Mouse (Mus musculus) intestine, embryonic 16.5 days (tissue): ENCODE results near the gene Polg. TPM values are rescaled to one million over a fixed set of nuclear protein-coding genes. Genes with fewer than 3 reads are reported as not detected.

Experiments
- ATAC-seq: fragments of 200-750 bp; cut with Nextera tagmentation; 2 replicates; pipeline ENCODE4 v1.8.0; 2017; ENCODE audit warnings: moderate TSS enrichment, moderate library complexity
- H3K27ac ChIP-seq: fragments of 300-500 bp; sonication (generic); 2 replicates; pipeline ENCODE4 v1.5.1; 2014; ENCODE audit warnings: mild to moderate bottlenecking, low read length
- H3K27me3 ChIP-seq: fragments of 300-500 bp; sonication (generic); replicated peaks from 2 replicates; pipeline ENCODE4 v1.6.1; 2014; ENCODE audit warnings: low read length, control low read depth, mixed read lengths; ENCODE audit not compliant: control insufficient read depth, insufficient read depth
- H3K36me3 ChIP-seq: fragments of 300-500 bp; sonication (generic); 2 replicates; pipeline ENCODE4 v1.6.1; 2014; ENCODE audit warnings: low read length, control low read depth; ENCODE audit not compliant: control insufficient read depth, insufficient read depth
- H3K4me1 ChIP-seq: fragments of 300-500 bp; sonication (generic); 2 replicates; pipeline ENCODE4 v1.6.1; 2014; ENCODE audit warnings: low read length, control low read depth, mixed read lengths; ENCODE audit not compliant: control insufficient read depth, insufficient read depth
- H3K4me2 ChIP-seq: fragments of 300-500 bp; sonication (generic); 2 replicates; pipeline ENCODE4 v1.6.1; 2014; ENCODE audit warnings: low read depth, low read length, control low read depth
- H3K4me3 ChIP-seq: fragments of 300-500 bp; sonication (generic); 2 replicates; pipeline ENCODE4 v1.5.1; 2014; ENCODE audit warnings: mild to moderate bottlenecking, low read length
- H3K9ac ChIP-seq: fragments of 300-500 bp; sonication (generic); 2 replicates; pipeline ENCODE4 v1.6.1; 2014; ENCODE audit warnings: low read depth, low read length
- H3K9me3 ChIP-seq: fragments of 300-500 bp; sonication (generic); 2 replicates; pipeline ENCODE4 v1.6.1; 2016; ENCODE audit warnings: low read length, control low read depth; ENCODE audit not compliant: control insufficient read depth
- WGBS: fragments of 180-500 bp; shearing (Covaris S2); extraction: QIAGEN DNeasy Blood & Tissue Kit; methylation state at CpG from one replicate; pipeline ENCODE4 v1.1.7; 2014; 5-methylcytosine and 5-hydroxymethylcytosine counted together
- polyA plus RNA-seq: library from polyadenylated mRNA; unstranded; fragments of >200 nt; fragmentation: Nextera tagmentation; extraction: Ambion mirVana; gene quantifications from 2 replicates; pipeline ENCODE4 v1.2.1, GENCODE M21; 2015

Polg gene
- polyA plus RNA-seq, 1 experiment from 2014 or later, result 39.1 TPM

DNA sequence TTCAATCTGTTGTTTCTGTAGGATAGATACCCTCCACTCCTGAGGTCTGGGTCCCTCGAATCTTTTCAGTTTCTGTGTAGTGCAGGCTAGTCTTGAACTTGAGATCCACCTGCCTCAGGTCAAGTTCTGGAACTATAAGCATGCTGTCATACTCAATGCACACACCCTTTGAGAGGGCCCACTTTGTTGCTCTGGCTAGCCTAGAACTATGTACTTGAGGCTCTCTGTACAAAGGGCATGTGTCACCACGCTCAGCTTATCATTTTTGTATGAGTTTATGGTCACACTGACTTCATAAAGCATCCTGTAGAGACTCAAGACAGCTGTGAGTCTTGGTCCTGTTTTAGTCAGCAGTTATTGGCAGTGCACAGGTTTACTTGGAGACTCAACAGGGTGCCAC lies 19.1 kb downstream of the Polg start:
- Histone ChIP-seq H3K27me3 (no peaks in the 10 kb centered on the region), H3K27ac (no peak overlapping the region), H3K4me3 (no peak overlapping the region), H3K4me1 (no peaks in the 10 kb centered on the region), H3K36me3 (peaks cover 9% of the 10 kb centered on the region), H3K4me2 (no peak overlapping the region), H3K9me3 (no peaks in the 10 kb centered on the region), H3K9ac (no peak overlapping the region)
- WGBS, result 78% methylated on average over 2 of the region's 2 CpGs
- ATAC-seq, result peak; percentile 84

GRCm38 (mm10) chr7:79440035-79440434 lies 26.1 kb downstream of the Polg start:
- no peaks in the 10 kb centered on the region for H3K9me3 ChIP-seq
- no peak overlapping the region for H3K4me2 ChIP-seq
- no peak overlapping the region for H3K9ac ChIP-seq
- H3K4me3 ChIP-seq, result no peak overlapping the region
- no peak overlapping the region for H3K27ac ChIP-seq
- H3K36me3 ChIP-seq, result no peaks in the 10 kb centered on the region
- WGBS, result 78% methylated on average over 2 of the region's 2 CpGs
- H3K4me1 ChIP-seq, result no peaks in the 10 kb centered on the region
- ATAC-seq, result no peak
- no peaks in the 10 kb centered on the region for H3K27me3 ChIP-seq

GRCm38 (mm10) chr7:79428243-79428642 lies 37.9 kb downstream of the Polg start:
- 58% methylated on average over 5 of the region's 5 CpGs for WGBS
- ATAC-seq, result no peak
- H3K4me1 ChIP-seq, result no peaks in the 10 kb centered on the region

GRCm38 (mm10) chr7:79425804-79426203 lies 40.4 kb downstream of the Polg start:
- ATAC-seq, result no peak
- H3K36me3 ChIP-seq, result no peaks in the 10 kb centered on the region
- no peaks in the 10 kb centered on the region for H3K27me3 ChIP-seq
- no peak overlapping the region for H3K27ac ChIP-seq
- no peak overlapping the region for H3K9ac ChIP-seq
- H3K9me3 ChIP-seq, result no peaks in the 10 kb centered on the region
- 91% methylated on average over 10 of the region's 10 CpGs for WGBS
- H3K4me2 ChIP-seq, result no peak overlapping the region
- no peak overlapping the region for H3K4me3 ChIP-seq
- H3K4me1 ChIP-seq, result no peaks in the 10 kb centered on the region

More at GRCm38 (mm10) chr7:79428243-79428642, 37.9 kb downstream of the Polg start:
- Histone ChIP-seq H3K36me3 (no peaks in the 10 kb centered on the region), H3K27me3 (no peaks in the 10 kb centered on the region), H3K9me3 (no peaks in the 10 kb centered on the region), H3K4me3 (no peak overlapping the region), H3K9ac (no peak overlapping the region), H3K4me2 (no peak overlapping the region), H3K27ac (no peak overlapping the region)

- H3K27ac ChIP-seq, result no peak overlapping the region
- no peak for ATAC-seq
- H3K4me3 ChIP-seq, result no peak overlapping the region
- no peak overlapping the region for H3K9ac ChIP-seq
- no peaks in the 10 kb centered on the region for H3K27me3 ChIP-seq
- H3K4me2 ChIP-seq, result no peak overlapping the region
- H3K4me1 ChIP-seq, result no peaks in the 10 kb centered on the region
- WGBS, result 89% methylated on average over 10 of the region's 10 CpGs
- H3K36me3 ChIP-seq, result no peaks in the 10 kb centered on the region
- no peaks in the 10 kb centered on the region for H3K9me3 ChIP-seq
These were observed 43.3 kb downstream of the Polg start for GRCm38 (mm10) chr7:79422876-79423275.

DNA sequence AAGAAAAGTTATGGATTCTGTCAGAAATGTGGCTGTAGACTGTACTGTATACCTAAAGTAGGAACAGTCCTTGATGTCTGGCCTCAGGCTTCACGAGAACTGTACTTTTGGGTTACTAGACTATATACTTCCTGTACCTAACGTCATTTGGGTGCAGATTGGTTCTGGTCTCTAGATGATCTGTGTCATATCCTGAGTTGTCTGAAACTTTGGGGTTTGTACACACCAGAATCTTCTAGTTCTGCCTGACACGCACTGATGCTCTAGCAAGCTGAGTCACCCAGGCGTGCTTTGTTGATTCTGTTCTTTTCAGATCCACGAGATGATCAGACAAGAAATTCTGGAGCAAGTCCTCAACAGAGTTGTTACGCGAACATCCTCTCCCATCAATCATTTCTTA lies 46.2 kb downstream of the Polg start:
- Histone ChIP-seq H3K4me2 (no peak overlapping the region), H3K4me1 (no peaks in the 10 kb centered on the region), H3K9me3 (no peaks in the 10 kb centered on the region), H3K36me3 (no peaks in the 10 kb centered on the region), H3K27ac (no peak overlapping the region), H3K27me3 (no peaks in the 10 kb centered on the region), H3K9ac (no peak overlapping the region), H3K4me3 (no peak overlapping the region)
- 89% methylated on average over 7 of the region's 7 CpGs for WGBS
- ATAC-seq, result no peak

GRCm38 (mm10) chr7:79414449-79415375 lies 51.5 kb downstream of the Polg start:
- no peak overlapping the region for H3K9ac ChIP-seq
- no peak overlapping the region for H3K27ac ChIP-seq
- no peak for ATAC-seq
- no peaks in the 10 kb centered on the region for H3K4me1 ChIP-seq
- H3K27me3 ChIP-seq, result no peaks in the 10 kb centered on the region
- WGBS, result 74% methylated on average over 18 of the region's 18 CpGs
- no peaks in the 10 kb centered on the region for H3K9me3 ChIP-seq
- H3K4me3 ChIP-seq, result no peak overlapping the region
- no peak overlapping the region for H3K4me2 ChIP-seq
- no peaks in the 10 kb centered on the region for H3K36me3 ChIP-seq

- no peaks in the 10 kb centered on the region for H3K36me3 ChIP-seq
- 84% methylated on average over 3 of the region's 3 CpGs for WGBS
- H3K4me2 ChIP-seq, result no peak overlapping the region
- H3K27me3 ChIP-seq, result no peaks in the 10 kb centered on the region
- H3K9ac ChIP-seq, result no peak overlapping the region
- no peak for ATAC-seq
- peaks cover 9% of the 10 kb centered on the region for H3K4me1 ChIP-seq
- H3K4me3 ChIP-seq, result no peak overlapping the region
- no peaks in the 10 kb centered on the region for H3K9me3 ChIP-seq
- no peak overlapping the region for H3K27ac ChIP-seq
These were observed 65.9 kb downstream of the Polg start for GRCm38 (mm10) chr7:79400296-79400695.

DNA sequence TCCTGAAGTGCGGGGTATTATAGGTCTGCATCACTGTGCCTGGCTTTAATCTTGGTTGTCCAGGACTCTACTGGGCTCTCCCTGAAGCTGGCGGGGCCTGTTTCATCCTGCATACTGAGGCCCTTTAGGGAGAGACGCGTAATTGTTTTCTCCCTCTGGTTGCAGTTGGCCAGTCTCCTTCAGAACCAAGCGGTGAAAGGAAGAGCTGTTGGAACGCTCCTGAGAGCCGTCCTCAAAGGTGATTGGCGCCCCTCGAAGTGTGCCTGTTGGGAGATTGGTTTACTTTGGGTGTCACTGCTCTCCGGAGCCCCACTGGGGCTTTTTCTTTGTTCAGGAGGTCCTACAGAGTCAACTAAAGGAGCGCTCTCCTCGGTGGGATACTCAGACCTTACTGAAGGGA lies 67.2 kb downstream of the Polg start:
- 76% methylated on average over 12 of the region's 12 CpGs for WGBS
- ATAC-seq, result no peak
- Histone ChIP-seq H3K4me3 (no peak overlapping the region), H3K27me3 (no peaks in the 10 kb centered on the region), H3K9me3 (no peaks in the 10 kb centered on the region), H3K27ac (no peak overlapping the region), H3K36me3 (no peaks in the 10 kb centered on the region), H3K9ac (no peak overlapping the region), H3K4me2 (no peak overlapping the region), H3K4me1 (peaks cover 9% of the 10 kb centered on the region)
